Mouse (Mus musculus) gastrocnemius, adult 18-20 months (tissue): Measurements from ENCODE around the gene Hist1h3b. TPM values are rescaled to one million over a fixed set of nuclear protein-coding genes. Genes with fewer than 3 reads are reported as not detected.
"Not testable (repeated sequence)": the region's sequence is repeated elsewhere in the genome, so short reads cannot be mapped to it uniquely, and the experiment has no call there.

ENCODE experiments used
- DNase-seq: peaks from one replicate; pipeline ENCODE4 v3.0.0; 2021; ENCODE audit warnings: low spot score
- total RNA-seq, 2 experiments: library from RNA; stranded (reverse); gene quantifications; 2 replicates each; pipeline ENCODE4 v1.2.3; 2021

Gene Hist1h3b
- total RNA-seq, 2 experiments from 2014 or later: 1.3 TPM; not detected in 1

DNA sequence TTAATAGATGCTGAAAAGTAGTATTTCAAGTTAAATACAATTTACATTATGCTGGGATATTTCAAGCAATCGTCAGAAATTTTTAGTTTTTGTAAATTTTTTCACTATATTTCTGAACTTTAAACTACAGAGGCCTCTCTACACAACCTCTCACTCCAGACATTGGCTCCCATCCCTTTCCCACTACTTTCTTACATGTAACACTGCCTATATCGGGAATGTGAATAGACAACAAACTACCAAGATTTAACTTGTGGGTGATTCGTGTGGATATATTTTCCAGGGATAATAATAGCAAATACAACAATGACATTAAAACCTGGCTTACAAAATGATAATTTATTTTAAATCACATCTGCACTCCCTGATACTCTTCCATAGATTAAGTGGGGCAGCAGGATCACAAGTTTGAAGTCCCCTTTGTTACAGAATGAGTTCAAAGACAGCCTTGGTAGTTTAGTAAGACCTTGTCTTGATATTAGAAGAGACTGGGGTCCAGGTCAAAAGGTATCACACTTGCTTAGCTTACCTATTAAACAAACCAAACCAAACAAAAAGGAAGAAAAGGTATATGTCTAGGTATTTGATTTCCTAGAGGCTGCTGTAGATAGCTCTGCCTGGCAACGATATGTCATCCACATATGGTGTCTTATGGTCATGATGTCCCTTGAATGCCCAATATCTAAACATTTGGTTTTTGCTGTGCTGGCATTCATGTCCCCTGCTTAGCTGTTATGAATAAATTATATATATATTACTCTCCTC is 1.4 kb downstream of the Hist1h3b start:
- no peak for DNase-seq

DNA sequence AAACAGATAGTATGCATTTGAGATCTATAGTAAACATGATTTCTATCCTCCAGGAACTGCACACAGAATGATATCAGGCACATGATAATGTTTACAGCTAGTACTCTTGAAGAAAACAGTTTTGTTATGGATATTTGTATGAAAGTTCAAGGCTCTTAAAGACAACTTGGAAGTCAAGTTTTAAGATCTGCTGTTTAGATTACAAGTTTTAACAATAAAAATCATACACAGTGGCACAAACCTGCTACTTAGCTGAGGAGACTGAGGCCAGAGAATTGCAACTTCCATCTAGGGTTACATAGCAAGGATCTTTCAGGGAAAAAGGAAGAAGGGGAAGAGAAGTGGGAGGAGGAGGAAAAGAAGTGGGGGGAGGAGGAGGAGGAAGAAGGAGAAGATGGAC is 2.9 kb downstream of the Hist1h3b start:
- DNase-seq: no peak

DNA sequence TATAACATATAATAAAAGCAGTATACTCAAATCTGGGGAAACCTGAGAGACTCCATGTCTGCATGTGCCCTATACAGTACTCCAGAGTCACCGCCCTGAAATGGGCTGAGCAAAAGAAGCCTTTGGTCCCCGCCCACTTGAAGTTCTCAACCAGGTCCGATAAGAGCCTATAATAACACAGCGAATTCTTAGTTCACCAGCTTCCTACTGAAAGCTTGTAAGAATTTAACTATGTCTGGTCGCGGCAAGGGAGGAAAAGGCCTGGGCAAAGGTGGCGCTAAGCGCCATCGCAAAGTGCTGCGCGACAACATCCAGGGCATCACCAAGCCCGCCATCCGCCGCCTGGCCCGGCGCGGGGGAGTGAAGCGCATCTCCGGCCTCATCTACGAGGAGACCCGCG is 4.7 kb downstream of the Hist1h3b start, which contains the start of gene Hist1h4b:
Hist1h4b (plus strand) TSS at position 224 of the 400 bp plus-strand sequence.
- peak; percentile 50 for DNase-seq

DNA sequence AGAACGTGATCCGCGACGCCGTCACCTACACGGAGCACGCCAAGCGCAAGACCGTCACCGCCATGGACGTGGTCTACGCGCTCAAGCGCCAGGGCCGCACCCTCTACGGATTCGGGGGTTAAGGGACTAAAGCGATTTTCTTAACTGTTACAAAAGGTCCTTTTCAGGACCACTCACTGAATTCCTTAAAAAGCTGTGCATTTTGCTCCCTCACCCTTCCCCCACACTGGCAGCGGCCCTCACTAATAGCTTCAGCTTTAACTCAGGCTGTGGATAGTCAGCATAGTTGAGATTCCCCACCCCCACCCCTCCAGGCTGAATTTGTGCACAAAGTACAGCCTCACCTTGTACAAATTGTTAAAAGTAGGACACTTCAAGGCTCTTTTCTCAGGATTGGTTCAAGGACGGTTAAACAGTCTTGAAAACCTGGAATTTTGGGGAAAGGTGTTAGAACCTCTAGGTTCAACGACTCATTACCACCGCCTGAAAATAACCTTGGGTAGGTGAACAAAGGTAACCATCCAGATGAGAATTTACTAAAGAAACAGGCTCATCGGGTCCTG is 5.2 kb downstream of the Hist1h3b start:
- DNase-seq: no peak

DNA sequence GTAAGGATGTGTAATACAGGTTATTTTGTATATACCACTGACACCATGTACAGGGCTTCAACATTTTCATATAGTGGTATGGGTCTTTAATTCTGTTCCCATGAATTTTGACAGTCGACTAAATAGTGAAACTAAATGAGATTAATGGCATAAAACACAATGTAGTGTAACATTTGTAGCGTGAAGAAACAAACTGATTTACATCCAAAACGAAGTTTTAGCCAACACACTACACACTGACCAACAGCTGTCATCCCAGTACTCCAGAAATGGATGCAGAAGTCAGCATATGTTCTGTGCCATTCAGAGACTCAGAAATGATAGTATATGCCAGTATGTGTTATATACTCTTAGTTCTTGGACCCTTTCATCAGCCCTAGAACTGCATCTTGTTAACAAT is 5.9 kb downstream of the Hist1h3b start:
- no peak for DNase-seq

DNA sequence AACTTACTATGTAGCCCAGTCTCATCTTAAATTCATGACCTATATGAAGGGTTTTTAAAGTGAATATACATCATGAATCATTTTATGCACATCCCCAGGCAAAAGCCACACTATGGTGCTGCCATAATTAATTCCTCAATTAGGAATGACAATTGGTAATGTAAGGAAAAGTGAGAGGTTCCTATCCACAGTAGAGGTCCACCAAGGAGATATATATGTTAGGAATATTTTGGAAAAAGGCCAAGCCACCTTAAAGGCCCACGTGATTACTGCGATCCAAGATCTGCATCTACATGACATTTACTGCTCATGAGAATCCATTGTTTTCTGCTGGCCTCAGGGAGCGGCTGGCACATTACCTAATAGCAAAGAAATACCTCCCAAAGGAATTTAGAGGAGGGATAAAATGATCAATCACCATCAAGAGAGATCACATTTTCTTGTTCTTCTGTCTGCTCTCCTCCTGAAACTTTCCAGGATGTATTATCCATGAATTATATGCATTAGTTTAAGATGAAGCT is 7.2 kb downstream of the Hist1h3b start:
- no peak for DNase-seq

DNA sequence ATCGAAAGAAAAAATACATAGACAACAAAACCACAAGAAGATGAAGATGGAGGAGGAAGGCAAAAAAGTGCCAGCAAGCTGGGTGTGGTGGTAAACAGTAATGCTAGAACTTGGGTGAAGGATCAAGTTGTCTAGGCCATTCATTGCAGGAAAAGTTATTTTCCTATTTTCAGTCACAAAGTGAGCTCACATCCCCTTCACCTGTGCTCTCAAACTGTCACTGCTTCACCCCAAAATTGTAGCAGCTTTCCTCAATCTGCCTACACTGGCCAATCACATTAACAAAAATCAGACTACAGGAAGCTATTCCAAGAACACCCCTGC is 7.8 kb downstream of the Hist1h3b start:
- no peak for DNase-seq

DNA sequence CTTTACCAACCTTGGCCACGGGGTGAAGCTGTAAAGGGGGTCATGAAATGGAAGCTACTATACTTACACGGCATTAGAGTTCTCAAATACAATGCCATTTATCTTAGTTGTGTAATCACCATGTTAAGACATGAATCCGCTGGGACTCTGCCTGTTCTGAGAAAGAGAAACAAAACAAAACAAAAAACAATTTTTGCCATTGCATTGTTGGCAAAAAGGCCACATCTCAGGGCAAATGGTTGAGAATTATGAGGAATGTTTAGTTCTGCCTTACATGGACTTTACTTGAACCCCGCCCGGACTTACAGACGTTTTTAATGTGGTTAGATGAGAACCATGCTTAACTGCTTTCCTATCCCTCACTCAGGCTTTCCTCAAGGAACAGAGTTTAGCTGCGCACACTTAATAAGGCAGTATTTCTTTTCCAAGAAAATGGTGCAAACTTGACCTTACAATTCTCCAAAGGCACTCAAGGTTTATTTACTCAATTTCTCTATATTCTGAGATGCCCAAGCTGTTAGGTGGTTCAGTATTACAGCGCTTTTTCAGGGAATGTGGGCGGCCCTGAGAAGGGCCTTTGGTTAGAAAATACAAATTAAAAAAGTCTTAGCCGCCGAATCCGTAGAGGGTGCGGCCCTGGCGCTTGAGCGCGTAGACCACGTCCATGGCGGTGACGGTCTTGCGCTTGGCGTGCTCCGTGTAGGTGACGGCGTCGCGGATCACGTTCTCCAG is 8.3 kb downstream of the Hist1h3b start:
- DNase-seq: no peak

DNA sequence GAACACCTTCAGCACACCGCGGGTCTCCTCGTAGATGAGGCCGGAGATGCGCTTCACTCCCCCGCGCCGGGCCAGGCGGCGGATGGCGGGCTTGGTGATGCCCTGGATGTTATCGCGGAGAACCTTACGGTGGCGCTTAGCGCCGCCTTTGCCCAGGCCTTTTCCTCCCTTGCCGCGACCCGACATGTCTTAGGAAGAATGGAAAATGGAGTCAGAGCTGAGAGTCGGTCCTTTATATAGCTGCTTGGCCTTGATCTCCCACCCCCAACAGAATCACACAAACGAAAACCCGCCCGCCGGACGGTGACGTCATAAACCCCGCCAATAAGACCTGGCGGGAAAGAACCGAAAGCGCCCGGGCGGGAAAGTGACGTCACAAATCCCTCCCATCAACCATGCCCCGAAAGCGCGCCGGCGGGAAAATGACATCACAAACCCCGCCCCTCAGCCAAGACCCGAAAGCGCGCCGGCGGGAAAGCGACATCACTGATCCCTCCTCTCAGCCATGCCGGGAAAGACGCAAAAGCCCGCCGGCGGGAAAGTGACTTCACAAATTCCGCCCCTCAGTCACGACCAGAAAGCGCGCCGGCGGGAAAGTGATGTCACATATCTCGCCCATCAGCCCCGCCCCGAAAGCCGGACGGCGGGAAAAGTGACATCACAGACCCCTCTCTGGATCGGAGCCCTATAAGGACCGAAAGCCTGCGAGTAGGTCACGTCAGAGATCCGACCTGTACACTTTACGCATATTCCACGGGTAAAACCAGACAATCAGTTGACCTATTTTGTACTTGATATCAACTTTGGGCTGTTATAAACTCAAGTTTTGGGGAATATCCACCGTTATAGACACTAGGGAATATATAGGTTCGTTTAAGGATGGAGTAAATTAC is 9.2 kb downstream of the Hist1h3b start, which contains the start of gene Hist1h4a:
Hist1h4a (minus strand) TSS at position 259 of the 893 bp plus-strand sequence.
- DNase-seq: peak; percentile 90

DNA sequence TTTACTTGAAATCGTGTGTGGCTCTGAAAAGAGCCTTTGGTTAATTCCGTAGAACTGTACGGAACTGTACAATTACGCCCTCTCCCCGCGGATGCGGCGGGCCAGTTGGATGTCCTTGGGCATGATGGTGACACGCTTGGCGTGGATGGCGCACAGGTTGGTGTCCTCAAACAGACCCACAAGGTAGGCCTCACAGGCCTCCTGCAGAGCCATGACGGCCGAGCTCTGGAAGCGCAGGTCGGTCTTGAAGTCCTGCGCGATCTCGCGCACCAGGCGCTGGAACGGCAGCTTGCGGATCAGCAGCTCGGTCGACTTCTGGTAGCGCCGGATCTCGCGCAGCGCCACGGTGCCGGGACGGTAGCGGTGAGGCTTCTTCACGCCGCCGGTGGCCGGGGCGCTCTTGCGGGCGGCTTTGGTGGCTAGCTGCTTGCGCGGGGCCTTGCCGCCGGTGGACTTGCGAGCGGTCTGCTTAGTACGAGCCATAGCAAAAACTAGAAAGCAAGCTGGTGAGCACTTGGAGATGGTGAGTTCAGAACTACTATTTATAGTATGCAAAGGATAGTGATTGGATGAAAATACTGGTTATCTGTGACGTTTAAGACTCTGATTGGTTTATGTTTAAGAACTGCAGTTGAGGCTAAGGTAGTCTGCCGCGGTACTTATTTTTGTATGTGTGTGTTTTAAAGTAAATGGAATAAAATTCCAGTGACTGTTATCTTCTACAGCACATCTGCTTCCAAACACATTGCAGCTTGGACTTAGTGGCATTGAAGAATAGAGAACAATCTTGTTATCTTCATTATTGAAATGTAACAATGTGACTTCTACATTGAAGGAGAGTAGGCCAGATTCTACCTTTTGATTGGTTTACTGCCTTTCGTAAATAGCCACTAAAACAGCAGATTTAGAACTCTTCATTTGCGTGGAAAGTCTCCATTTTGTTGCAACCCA is 10.1 kb downstream of the Hist1h3b start, which contains the start of gene Hist1h3a:
Hist1h3a (minus strand) TSS at position 516 of the 951 bp plus-strand sequence.
- DNase-seq: peak; percentile 32

DNA sequence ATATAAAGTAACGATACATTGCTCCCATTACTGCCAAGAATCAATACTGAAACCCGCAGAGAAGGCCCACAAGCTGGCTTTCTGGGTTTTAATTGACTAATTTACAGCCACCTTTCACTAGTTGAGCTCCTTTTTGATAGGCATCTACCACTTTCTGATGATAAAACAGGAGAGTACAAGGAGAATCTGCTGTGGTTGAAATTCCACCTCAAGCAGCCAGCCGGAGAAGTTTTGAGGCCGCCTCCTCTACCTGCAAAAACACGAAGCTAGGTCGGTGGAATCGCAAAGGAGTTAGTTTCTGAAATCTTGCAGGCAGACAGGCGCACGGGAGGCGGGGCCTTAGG is 11.1 kb downstream of the Hist1h3b start:
- no peak for DNase-seq

DNA sequence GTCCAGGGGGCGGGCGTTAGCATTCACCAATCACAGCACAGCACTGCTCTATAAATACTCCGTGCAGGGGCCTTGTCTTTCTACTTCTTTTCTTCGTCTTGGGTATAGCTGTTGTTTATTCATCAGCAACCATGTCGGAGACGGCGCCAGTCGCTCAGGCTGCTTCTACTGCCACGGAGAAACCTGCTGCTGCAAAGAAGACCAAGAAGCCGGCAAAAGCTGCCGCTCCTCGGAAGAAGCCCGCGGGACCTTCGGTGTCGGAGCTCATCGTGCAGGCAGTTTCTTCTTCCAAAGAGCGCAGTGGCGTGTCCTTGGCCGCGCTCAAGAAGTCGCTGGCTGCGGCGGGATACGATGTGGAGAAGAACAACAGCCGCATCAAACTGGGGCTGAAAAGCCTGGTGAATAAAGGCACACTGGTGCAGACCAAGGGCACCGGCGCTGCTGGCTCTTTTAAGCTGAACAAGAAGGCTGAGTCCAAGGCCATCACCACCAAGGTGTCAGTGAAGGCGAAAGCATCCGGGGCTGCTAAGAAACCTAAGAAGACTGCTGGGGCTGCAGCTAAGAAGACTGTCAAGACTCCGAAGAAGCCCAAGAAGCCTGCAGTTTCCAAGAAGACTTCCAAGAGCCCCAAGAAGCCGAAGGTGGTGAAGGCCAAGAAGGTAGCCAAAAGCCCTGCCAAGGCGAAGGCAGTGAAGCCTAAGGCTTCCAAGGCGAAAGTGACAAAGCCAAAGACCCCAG is 11.7 kb downstream of the Hist1h3b start, which contains the start of gene Hist1h1a:
Hist1h1a (plus strand) TSS at position 81 of the 738 bp plus-strand sequence.
- DNase-seq: peak; percentile 43

DNA sequence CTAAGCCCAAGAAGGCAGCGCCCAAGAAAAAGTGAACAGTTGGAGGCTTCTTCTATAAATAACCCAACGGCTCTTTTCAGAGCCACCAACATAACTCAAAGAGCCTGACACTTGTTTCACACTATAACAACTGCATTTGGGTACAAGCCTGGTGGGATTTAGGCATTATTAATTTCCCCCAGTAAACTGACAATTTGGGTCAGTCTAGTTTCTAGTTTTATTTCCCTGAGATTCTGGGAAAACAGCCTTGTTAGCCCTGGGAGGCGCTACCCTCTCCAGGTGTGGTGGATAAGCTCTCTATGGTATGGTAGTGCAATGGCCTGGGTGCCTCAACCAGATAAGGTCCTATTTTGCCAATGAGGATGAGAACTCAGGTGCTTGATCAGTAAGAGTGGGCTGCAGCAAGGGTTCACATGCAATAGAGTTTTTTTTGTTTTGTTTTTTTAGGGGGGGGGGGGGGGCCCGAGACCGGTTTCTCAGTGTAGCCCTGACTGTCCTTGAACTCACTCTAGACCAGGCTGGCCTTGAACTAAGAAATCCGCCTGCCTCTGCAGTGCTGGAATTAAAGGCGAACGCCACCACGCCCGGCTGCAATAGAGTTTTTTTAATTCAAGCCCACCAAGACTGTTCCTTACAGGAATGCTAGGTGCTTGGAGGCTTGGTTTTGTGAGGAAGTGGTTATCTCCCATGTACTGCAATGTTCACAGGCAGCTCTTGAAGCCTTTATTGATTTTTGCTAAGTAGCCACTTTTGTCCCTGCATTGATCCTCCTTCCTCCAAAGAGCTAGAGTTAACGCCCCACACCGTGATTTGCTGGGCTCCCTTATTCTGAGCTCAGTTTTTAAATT is 12.5 kb downstream of the Hist1h3b start:
- DNase-seq: no peak

DNA sequence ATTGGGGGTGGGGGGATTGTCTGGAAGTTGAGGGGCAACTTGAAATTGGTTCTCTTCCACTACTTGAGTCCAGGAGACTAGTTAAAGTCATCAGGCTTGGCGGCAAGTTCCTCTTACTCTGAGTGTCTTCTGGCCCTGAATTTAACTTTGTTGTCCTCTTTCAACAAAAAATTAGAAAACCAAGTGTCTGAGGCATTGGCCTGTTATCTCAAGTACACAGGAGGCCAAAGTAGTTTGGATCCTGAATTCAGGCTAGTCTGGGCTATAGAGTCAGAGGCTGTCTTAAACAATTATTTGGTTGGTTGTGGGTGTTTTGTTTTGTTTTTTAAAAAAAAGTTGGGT is 13.1 kb downstream of the Hist1h3b start:
- DNase-seq: no peak

DNA sequence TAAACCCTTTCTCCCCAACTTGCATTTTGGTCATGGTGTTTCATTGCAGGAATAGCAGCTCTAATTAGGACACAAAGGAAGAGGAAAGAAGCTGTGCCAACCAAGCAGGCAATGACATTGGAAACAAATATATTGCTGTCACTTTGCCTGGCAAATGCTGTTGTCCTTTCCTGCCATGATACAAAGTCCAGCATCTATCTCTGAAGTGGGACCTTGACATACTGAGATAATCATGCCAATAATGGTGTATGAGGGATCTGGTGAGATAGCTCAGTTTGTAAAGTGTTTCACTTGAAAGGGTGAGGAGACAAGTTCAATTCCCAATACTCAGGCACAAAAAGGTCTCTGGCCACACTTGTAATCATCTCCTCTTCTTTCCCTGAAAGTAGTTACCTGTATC is 14.7 kb downstream of the Hist1h3b start:
- DNase-seq: no peak

DNA sequence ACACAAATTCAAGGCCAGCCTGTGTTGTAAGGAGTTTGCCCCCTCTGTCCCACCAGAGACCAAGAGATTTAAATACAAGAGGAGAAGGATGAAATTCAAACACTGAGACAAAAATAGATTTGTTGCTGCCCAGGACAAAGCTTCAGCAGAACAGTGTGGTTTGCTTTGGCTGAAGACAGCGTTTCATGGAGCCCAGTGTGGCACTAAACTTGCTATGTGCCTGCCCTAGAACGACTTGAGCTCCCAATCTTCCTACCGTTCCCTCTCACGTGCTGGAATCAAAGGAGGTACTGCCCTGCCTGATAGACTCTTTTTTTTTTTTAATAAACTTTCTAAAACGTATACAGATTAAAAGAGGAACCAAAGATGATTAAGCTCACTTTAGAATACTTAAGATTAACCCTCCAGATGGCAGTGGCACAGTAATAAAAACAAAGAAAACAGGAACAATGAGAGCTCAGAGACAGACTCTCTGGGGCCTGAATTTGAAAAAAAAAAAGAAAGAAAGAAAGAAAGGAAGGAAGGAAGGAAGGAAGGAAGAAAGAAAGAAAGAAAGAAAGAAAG is 16.8 kb downstream of the Hist1h3b start:
- no peak for DNase-seq

DNA sequence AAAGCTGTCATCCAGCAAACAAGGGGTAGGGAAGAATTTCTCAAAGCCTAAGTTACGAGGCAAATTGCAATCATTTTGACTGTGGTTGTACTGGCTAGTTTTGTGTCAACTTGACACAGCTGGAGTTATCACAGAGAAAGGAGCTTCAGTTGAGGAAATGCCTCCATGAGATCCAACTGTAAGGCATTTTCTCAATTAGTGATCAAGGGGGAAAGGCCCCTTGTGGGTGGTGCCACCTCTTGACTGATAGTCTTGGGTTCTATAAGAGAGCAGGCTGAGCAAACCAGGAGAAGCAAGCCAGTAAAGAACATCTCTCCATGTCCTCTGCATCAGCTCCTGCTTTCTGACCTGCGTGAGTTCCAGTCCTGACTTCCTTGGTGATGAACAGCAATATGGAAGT is 17.5 kb downstream of the Hist1h3b start, which contains the start of gene Trim38:
Trim38 (plus strand) TSS at position 301 of the 400 bp plus-strand sequence.
- not testable (repeated sequence) for DNase-seq
